Mouse (Mus musculus): ENCODE data around the gene Hexb.
"Not testable (repeated sequence)": the region's sequence is repeated elsewhere in the genome, so short reads cannot be mapped to it uniquely, and the experiment has no call there.

The Hexb gene

DNA sequence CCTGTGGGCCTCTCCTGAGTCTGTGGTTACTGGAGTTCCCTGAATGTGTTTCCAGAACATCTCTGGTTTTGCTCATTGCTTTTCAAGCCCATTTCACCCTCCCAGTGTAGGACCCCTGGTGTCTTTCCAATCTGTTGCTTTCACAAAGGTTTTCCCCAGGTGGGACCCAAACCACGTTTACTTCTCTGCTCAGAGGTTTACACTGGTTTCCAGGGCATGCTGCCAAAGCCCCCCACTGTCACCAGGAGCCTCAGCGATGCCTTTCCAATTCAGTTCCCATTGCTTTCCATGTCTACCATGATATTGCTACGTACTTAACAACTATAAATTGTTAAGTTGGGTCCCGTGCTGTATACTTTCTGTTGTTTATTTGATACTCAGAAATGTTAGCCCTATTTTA lies 15.3 kb downstream of the Hexb start:
- no peak for DNase-seq (ENCODE audit: low spot score in 2 of 2)

DNA sequence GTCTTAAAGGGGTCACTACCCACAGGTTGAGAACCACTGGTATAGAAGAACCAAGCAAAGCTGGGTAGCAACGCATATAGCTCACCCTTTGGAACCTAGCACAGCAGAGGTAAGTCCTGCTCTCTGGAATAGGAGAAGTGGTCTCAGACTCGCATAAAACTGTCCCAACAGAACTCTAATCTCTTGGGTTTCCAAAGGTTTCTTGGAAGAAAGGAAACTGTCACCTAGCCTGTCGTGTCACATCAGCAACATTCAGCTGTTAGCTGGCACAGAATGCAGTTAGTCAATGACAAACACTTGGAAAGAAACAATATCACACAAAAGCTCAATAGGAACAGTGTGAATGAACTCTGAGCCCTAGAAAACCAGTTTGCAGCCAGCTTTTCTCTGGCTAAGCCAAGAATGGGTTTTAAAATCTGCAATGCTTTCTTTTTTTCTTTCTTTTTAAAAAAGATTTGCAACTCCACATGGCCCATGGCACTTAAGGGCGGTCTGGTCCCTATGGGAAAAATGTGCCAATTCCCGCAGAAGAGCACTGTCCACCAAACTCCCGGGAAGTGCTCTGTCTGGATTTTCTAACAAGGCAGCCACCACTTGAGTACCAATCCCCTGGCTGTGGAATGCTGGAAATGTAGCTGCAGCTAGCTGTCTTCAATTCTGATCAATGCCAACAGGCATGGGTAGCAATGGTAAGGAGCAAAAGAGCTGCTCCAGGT lies 17.9 kb downstream of the Hexb start:
- DNase-seq (ENCODE audit: low spot score in 2 of 2): no peak

DNA sequence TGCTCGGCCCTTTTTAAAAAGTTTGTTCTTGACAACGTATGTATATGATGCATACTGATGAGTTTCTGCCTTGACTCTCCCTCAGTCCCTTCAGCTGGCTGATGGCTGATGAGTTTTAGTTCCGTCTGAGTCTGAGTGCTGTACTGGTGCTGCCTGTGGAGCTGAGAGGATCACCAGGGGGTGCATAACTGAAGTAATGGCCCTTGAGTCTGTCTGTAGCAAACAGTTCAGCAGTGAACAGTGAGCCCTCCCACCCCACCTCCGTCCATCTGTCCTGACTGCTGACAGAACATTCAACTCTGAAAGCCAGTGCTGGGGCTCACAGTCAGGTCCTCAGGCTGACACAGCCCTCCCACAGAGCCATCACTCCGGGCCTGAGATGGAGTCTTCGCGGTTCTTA lies 19.2 kb downstream of the Hexb start:
- no peak for DNase-seq (ENCODE audit: low spot score in 2 of 2)

DNA sequence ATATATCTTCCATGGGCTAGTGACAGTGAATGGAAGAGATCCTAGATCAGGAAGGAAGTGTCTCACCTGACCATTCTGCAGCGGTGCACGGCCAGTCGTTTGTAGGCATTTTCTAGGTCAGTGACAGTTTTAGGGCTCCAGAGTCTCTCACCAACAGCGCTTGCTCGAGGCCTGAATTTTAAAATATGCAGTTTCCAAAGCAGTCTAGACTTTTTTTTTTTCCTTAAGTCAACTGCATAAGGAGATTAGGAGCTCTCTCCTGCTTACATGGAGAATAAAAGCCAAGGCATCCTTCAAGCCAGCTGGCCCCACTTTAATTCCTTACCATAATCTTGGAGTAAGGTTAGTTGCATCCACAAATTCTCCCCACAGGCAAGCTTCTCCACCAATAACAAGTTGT lies 21.4 kb downstream of the Hexb start:
- no peak for DNase-seq (ENCODE audit: low spot score in 2 of 2)

DNA sequence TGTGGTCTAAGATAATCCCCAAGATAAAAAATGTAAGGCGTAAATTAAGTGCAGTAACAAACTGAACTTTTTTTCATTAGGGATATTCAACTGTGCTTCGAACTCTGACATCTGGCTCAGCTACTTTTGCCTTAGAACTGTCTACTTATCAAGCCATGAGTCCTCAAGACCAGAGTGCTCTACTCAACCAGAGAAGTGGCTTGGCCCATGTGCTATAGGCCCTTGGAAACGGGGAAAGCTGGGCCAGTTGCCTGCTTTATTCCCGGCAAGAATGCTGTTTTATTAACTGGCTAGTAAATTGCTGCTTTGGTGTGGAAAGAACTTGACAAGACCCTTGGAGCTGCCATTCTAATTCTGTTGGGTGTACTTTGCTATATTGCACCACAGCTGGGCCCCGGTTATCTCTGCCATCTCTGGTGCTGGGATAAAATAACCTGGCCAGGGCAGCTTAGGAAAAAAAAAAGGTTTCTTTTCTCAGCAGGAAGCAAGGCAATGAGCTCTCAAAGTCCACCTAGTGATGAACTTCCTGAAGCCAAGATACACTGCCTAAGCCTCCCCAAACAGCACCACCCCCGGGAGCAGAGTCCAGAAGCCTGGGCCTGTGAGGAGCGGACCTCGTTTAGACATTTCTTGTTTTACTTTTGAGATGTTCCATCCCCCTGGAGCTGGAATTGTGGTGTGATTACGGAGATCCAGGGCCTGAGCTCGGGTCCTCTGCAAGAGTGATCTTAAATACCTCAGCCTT lies 22.5 kb downstream of the Hexb start:
- DNase-seq (ENCODE audit: low spot score in 2 of 2): no peak

GRCm38 (mm10) chr13:97145834-97146233 lies 52.3 kb downstream of the Hexb start:
- no peak for DNase-seq (ENCODE audit: low spot score in 2 of 2)

GRCm38 (mm10) chr13:97142321-97142720 lies 55.8 kb downstream of the Hexb start:
- DNase-seq (ENCODE audit: low spot score in 2 of 2): no peak

GRCm38 (mm10) chr13:97138404-97138931 lies 59.7 kb downstream of the Hexb start:
- not testable (repeated sequence) for DNase-seq (ENCODE audit: low spot score in 2 of 2)

GRCm38 (mm10) chr13:97137466-97138400 lies 60.4 kb downstream of the Hexb start, which contains the start of the genes Gfm2 and Nsa2:
Gene Gfm2 (plus strand): TSS chr13:97137937.
Gene Nsa2 (minus strand): TSS chr13:97137937.
- peak; percentile 82 to 89 for DNase-seq (ENCODE audit: low spot score in 2 of 2)

DNA sequence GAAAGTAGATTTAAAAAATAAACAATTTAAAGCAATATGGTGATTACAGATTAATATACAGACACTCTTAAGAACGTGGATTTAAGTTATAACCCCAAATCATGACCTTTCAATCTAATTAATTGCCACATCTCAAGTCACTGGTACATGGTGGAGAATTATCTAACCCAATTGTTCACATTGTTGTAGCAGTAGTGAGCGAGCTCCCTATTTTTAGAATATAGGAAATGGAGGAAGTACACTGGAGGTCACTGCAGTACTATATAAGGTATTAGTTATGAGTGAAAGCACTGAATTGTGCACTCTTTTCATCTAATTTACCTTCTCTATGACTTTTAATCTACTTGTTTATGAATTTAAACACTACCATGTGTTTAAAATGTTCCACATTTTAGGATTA lies 67.7 kb downstream of the Hexb start:
- not testable (repeated sequence) for DNase-seq (ENCODE audit: low spot score in 2 of 2)

GRCm38 (mm10) chr13:97129654-97130053 lies 68.5 kb downstream of the Hexb start:
- not testable (repeated sequence) for DNase-seq (ENCODE audit: low spot score in 2 of 2)
